Mouse (Mus musculus) hindbrain, embryonic 13.5 days (tissue): ENCODE measurements at regions not wholly inside any gene's neighbourhood (a gene's known extent, or its start where the extent isn't known, plus 50 kb on each side); places are given as distances from the start of the nearest gene placed in this dataset.
A peak's percentile ranks its signal among the peaks of the same experiment; 100 is the strongest.

Source experiments
- ATAC-seq: fragments of 200-750 bp; cut with Nextera tagmentation; 2 replicates; pipeline ENCODE4 v1.8.0; 2017; ENCODE audit warnings: moderate TSS enrichment; ENCODE audit not compliant: low FRiP score
- H3K27ac ChIP-seq: fragments of 300-500 bp; sonication (generic); 2 replicates; pipeline ENCODE4 v1.5.1; 2015; ENCODE audit warnings: inconsistent platforms, mild to moderate bottlenecking, moderate library complexity
- H3K27me3 ChIP-seq: fragments of 300-500 bp; sonication (generic); 2 replicates; pipeline ENCODE4 v1.6.1; 2015; ENCODE audit warnings: mild to moderate bottlenecking, inconsistent platforms
- H3K36me3 ChIP-seq: fragments of 300-500 bp; sonication (generic); 2 replicates; pipeline ENCODE4 v1.6.1; 2015; ENCODE audit warnings: mild to moderate bottlenecking, inconsistent platforms
- H3K4me1 ChIP-seq: fragments of 300-500 bp; sonication (generic); replicated peaks from 2 replicates; pipeline ENCODE4 v1.6.1; 2015; ENCODE audit warnings: inconsistent platforms
- H3K4me2 ChIP-seq: fragments of 300-500 bp; sonication (generic); 2 replicates; pipeline ENCODE4 v1.6.1; 2015; ENCODE audit warnings: inconsistent platforms, mild to moderate bottlenecking, moderate library complexity
- H3K4me3 ChIP-seq: fragments of 300-500 bp; sonication (generic); 2 replicates; pipeline ENCODE4 v1.5.1; 2015; ENCODE audit warnings: mild to moderate bottlenecking, inconsistent platforms
- H3K9ac ChIP-seq: fragments of 300-500 bp; sonication (generic); 2 replicates; pipeline ENCODE4 v1.6.1; 2015; ENCODE audit warnings: mild to moderate bottlenecking, inconsistent platforms
- H3K9me3 ChIP-seq: fragments of 300-500 bp; sonication (generic); 2 replicates; pipeline ENCODE4 v1.6.1; 2016; ENCODE audit warnings: inconsistent platforms
- WGBS: fragments of 180-500 bp; shearing (Covaris S2); methylation state at CpG from one replicate; pipeline ENCODE4 v1.1.7; 2015; 5-methylcytosine and 5-hydroxymethylcytosine counted together

DNA sequence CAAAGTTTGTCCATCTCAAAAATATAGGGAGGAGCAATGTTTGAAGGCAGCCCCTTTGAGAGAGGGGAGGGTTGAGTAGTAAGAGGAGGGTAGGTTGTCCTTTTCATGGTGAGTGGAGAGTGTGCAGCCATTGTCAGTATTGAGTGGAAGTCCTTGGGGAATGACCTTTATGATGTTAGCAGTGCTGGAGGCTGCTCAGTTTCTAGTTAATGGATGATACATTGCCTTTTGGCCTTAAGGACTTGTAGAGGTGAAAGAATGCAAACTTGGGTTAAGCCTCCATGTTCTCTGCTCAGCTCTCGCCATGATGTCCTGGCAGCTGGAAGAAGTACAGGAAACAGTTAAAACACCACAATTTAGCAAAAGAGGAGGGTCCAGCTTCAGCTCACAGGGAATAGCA lies 250.6 kb downstream of the Dmrt2 start:
- Histone ChIP-seq H3K27ac (no peak overlapping the region), H3K4me2 (no peak overlapping the region), H3K27me3 (no peaks in the 10 kb centered on the region), H3K4me1 (peaks cover 6% of the 10 kb centered on the region; the same call in 1 of the 2 replicates), H3K9me3 (no peaks in the 10 kb centered on the region), H3K4me3 (no peak overlapping the region), H3K9ac (no peak overlapping the region), H3K36me3 (no peaks in the 10 kb centered on the region)
- 85% methylated on average over 1 of the region's 1 CpGs for WGBS
- no peak for ATAC-seq

GRCm38 (mm10) chr19:25923727-25924384 lies 251.6 kb downstream of the Dmrt2 start:
- no peak for ATAC-seq
- Histone ChIP-seq H3K36me3 (no peaks in the 10 kb centered on the region), H3K9ac (no peak overlapping the region), H3K4me1 (peaks cover 6% of the 10 kb centered on the region; the same call in 1 of the 2 replicates), H3K27ac (0 out of 2 replicates have a peak overlapping the region, but pooled peaks have one; percentile 23), H3K9me3 (no peaks in the 10 kb centered on the region), H3K27me3 (no peaks in the 10 kb centered on the region), H3K4me3 (no peak overlapping the region), H3K4me2 (no peak overlapping the region)
- WGBS = 34% methylated on average over 10 of the region's 10 CpGs

DNA sequence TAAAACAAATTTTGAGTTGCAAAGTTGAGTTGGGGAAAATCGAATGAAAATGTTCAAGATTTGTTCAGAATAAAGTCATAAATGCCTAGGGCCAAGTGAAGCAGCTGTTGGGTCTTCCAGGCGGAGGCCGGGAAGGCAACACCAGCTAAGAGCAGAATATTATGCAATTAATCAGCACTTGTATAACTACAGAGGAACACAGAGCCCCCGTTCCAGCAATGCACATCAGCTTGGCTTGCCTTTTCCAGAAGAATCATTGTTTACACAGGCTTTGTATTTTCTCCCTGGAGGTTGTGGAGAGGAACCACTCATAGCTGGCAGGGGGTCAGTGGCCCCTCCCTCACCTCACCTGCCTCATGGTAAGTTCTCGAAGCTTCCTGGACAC lies 252.2 kb downstream of the Dmrt2 start:
- H3K36me3 ChIP-seq = no peaks in the 10 kb centered on the region
- ATAC-seq = no peak
- H3K9ac ChIP-seq = no peak overlapping the region
- peaks cover 6% of the 10 kb centered on the region; the same call in 1 of the 2 replicates for H3K4me1 ChIP-seq
- no peak overlapping the region for H3K4me3 ChIP-seq
- WGBS = 37% methylated on average over 5 of the region's 5 CpGs
- no peak overlapping the region for H3K27ac ChIP-seq
- no peaks in the 10 kb centered on the region for H3K9me3 ChIP-seq
- H3K4me2 ChIP-seq = no peak overlapping the region
- no peaks in the 10 kb centered on the region for H3K27me3 ChIP-seq

GRCm38 (mm10) chr19:25927220-25927619 lies 255.0 kb downstream of the Dmrt2 start:
- Histone ChIP-seq H3K9me3 (no peaks in the 10 kb centered on the region), H3K27me3 (no peaks in the 10 kb centered on the region), H3K4me1 (peaks cover 6% of the 10 kb centered on the region; the same call in 1 of the 2 replicates), H3K4me3 (no peak overlapping the region), H3K9ac (no peak overlapping the region), H3K36me3 (no peaks in the 10 kb centered on the region), H3K4me2 (no peak overlapping the region), H3K27ac (no peak overlapping the region)
- WGBS = 71% methylated on average over 9 of the region's 9 CpGs
- no peak for ATAC-seq

- WGBS = 68% methylated on average over 9 of the region's 9 CpGs
- Histone ChIP-seq H3K27ac (no peak overlapping the region), H3K4me1 (no peaks in the 10 kb centered on the region), H3K4me3 (no peak overlapping the region), H3K9me3 (no peaks in the 10 kb centered on the region), H3K4me2 (no peak overlapping the region), H3K36me3 (no peaks in the 10 kb centered on the region), H3K9ac (no peak overlapping the region), H3K27me3 (no peaks in the 10 kb centered on the region)
- no peak for ATAC-seq
Measured at GRCm38 (mm10) chr19:25937343-25937742, 265.1 kb downstream of the Dmrt2 start.

GRCm38 (mm10) chr19:25971210-25971609 lies 299.0 kb downstream of the Dmrt2 start:
- Histone ChIP-seq H3K27me3 (no peaks in the 10 kb centered on the region), H3K27ac (no peak overlapping the region), H3K4me3 (no peak overlapping the region), H3K9ac (no peak overlapping the region), H3K9me3 (no peaks in the 10 kb centered on the region), H3K4me2 (no peak overlapping the region), H3K36me3 (no peaks in the 10 kb centered on the region), H3K4me1 (no peaks in the 10 kb centered on the region)
- 71% methylated on average over 5 of the region's 5 CpGs for WGBS
- no peak for ATAC-seq

DNA sequence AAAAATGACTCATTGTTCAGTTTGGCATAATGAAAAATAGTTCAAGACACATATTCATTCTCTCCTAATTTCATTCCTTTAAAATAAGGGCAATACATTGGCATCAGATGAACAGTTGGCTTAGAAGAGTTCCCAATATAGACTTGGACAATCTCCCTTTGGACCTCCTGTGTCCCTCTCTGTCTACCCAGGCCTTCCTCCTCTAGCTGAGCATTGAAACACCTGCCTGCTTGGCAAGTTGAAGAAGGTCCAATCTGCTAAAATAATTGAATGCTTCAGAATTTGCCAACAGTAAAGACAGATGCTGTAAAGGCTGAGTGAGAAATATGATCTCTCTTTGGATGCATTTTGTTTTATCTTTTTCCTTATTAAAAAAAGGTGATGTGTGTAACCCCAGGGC lies 303.0 kb downstream of the Dmrt2 start:
- Histone ChIP-seq H3K27me3 (no peaks in the 10 kb centered on the region), H3K36me3 (no peaks in the 10 kb centered on the region), H3K4me1 (no peaks in the 10 kb centered on the region), H3K9ac (no peak overlapping the region), H3K4me2 (no peak overlapping the region), H3K9me3 (no peaks in the 10 kb centered on the region), H3K4me3 (no peak overlapping the region), H3K27ac (no peak overlapping the region)
- ATAC-seq = no peak

DNA sequence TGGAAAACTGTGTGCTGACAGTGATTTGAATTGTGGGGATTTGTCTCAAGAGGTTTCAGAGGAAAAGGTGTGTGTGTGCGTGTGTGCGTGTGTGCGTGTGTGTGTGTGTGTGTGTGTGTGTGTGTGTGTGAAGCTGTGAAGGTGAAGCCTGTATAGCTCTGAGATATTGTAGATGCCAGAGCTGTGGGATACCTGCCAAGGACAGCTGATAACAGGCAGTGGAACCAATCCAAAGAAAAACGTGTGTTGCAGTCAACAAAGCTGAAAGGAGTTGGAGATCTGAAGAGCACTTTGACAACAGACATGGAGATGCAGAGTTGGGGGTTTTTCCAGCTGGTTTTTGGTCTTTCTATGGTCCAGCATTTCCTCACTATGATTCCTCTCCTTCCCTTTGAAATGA lies 308.1 kb downstream of the Dmrt2 start:
- 81% methylated on average over 4 of the region's 4 CpGs for WGBS

GRCm38 (mm10) chr19:26014620-26015180 lies 342.5 kb downstream of the Dmrt2 start:
- H3K4me2 ChIP-seq = no peak overlapping the region
- H3K27me3 ChIP-seq = no peaks in the 10 kb centered on the region
- no peaks in the 10 kb centered on the region for H3K9me3 ChIP-seq
- H3K27ac ChIP-seq = 0 out of 2 replicates have a peak overlapping the region, but pooled peaks have one; percentile 13
- WGBS = 35% methylated on average over 8 of the region's 8 CpGs
- H3K4me3 ChIP-seq = no peak overlapping the region
- no peak for ATAC-seq
- H3K9ac ChIP-seq = no peak overlapping the region
- H3K36me3 ChIP-seq = no peaks in the 10 kb centered on the region
- H3K4me1 ChIP-seq = peaks cover 4% of the 10 kb centered on the region; the same call in 1 of the 2 replicates

More for the DNA sequence above, 308.1 kb downstream of the Dmrt2 start:
- Histone ChIP-seq H3K9me3 (no peaks in the 10 kb centered on the region), H3K4me3 (no peak overlapping the region), H3K4me2 (no peak overlapping the region), H3K27me3 (no peaks in the 10 kb centered on the region), H3K9ac (no peak overlapping the region), H3K4me1 (no peaks in the 10 kb centered on the region), H3K36me3 (no peaks in the 10 kb centered on the region), H3K27ac (no peak overlapping the region)
- no peak for ATAC-seq

DNA sequence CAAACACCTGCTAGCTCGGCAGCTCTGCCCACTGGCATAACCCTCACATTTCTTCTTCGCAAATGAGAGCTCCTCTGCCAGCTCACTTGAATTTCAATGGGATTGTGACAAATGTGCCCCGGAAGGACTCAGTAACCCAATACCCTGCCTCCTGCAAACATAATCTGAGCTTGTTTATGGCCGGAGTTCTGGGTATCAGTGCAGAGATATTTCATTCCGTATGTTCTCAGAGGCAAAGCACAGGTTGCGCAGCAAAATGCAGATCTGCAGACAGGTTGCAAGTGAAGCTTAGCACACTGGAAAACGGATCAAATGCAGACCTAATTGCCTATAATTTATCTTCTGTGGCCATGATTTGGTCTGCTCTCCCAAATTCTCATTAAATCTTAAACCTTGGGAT lies 348.9 kb downstream of the Dmrt2 start:
- ATAC-seq = no peak
- 71% methylated on average over 7 of the region's 7 CpGs for WGBS

GRCm38 (mm10) chr19:26026103-26026502 lies 353.9 kb downstream of the Dmrt2 start:
- Histone ChIP-seq H3K9me3 (no peaks in the 10 kb centered on the region), H3K4me1 (no peaks in the 10 kb centered on the region), H3K36me3 (no peaks in the 10 kb centered on the region), H3K27me3 (no peaks in the 10 kb centered on the region), H3K4me3 (no peak overlapping the region), H3K9ac (no peak overlapping the region), H3K4me2 (no peak overlapping the region), H3K27ac (no peak overlapping the region)
- 89% methylated on average over 3 of the region's 3 CpGs for WGBS
- ATAC-seq = no peak

More for the DNA sequence above, 348.9 kb downstream of the Dmrt2 start:
- Histone ChIP-seq H3K4me2 (no peak overlapping the region), H3K27me3 (no peaks in the 10 kb centered on the region), H3K27ac (no peak overlapping the region), H3K4me1 (no peaks in the 10 kb centered on the region), H3K9ac (no peak overlapping the region), H3K36me3 (no peaks in the 10 kb centered on the region), H3K9me3 (no peaks in the 10 kb centered on the region), H3K4me3 (no peak overlapping the region)

DNA sequence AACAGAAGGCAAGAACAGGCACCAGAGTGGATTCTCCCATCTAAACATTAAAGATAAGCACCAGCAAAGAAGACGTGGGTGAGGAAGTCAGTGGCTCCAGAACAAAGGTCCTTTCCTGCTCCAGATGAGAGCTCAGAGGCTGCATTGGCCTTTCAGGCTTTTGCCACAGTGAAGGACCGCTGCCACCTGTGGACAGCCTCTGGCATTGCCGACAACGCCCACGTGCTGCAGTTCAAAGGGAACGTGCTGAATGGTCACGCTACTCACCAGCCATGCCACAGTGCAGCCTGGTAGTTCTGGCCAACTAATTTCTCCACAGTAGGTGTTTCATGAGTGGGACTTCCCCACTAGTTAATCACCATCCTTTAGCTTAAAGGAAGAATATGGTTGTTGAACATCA lies 365.1 kb downstream of the Dmrt2 start:
- Histone ChIP-seq H3K4me2 (no peak overlapping the region), H3K4me3 (no peak overlapping the region), H3K27me3 (no peaks in the 10 kb centered on the region), H3K4me1 (no peaks in the 10 kb centered on the region), H3K9ac (no peak overlapping the region), H3K36me3 (no peaks in the 10 kb centered on the region), H3K27ac (no peak overlapping the region), H3K9me3 (no peaks in the 10 kb centered on the region)
- no peak for ATAC-seq
- 8% methylated on average over 7 of the region's 7 CpGs for WGBS
